Mouse (Mus musculus): ENCODE data around the gene Ldlrad3. TPM values are rescaled to one million over a fixed set of nuclear protein-coding genes. Genes with fewer than 3 reads are reported as not detected.

The Ldlrad3 gene
- polyA plus RNA-seq, 1 experiment from 2014 or later, result 4.3 TPM

DNA sequence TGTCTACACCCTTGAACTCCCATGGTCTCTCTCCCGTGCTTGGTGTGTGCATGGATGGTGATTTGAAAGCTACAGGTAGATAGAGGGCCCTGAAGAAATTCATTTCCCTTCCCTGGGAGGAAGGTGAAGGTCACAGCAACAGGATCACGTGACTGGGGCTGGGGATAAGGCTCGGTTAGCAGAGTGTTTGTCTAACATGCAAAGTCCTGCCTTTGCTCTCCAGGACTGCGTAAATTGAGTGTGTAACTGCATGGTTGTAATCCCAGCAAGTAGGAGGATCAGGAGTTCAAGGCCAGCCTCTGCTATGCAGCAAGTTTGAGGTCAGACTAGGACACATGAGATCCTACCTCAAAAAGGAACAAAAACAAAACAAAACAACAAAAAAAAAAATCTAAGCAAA lies 32.7 kb downstream of the Ldlrad3 start:
- no peak overlapping the region for H3K27ac ChIP-seq (ENCODE audit: low read depth, low read length)
- no peak for ATAC-seq
- H3K4me1 ChIP-seq (replicated peaks; ENCODE audit: control insufficient read depth, insufficient read depth, low read length), result no peaks in the 10 kb centered on the region; the same call in 1 of the 2 replicates
- no peak overlapping the region for H3K4me2 ChIP-seq (replicated peaks; ENCODE audit: low read depth)
- no peak for TF ChIP-seq CTCF (IDR thresholded peaks at IDR 0.05; ENCODE audit: low read depth)
- no peaks in the 10 kb centered on the region for H3K36me3 ChIP-seq (ENCODE audit: control insufficient read depth, insufficient read depth)
- H3K27me3 ChIP-seq (replicated peaks; ENCODE audit: control insufficient read depth, insufficient read depth, low read length), result no peaks in the 10 kb centered on the region
- no peak overlapping the region for H3K9ac ChIP-seq (ENCODE audit: low read depth, low read length)
- 59% methylated on average over 4 of the region's 4 CpGs for WGBS
- H3K9me3 ChIP-seq (ENCODE audit: control insufficient read depth), result no peaks in the 10 kb centered on the region
- no peak overlapping the region for H3K4me3 ChIP-seq (ENCODE audit: low read depth, low read length)

DNA sequence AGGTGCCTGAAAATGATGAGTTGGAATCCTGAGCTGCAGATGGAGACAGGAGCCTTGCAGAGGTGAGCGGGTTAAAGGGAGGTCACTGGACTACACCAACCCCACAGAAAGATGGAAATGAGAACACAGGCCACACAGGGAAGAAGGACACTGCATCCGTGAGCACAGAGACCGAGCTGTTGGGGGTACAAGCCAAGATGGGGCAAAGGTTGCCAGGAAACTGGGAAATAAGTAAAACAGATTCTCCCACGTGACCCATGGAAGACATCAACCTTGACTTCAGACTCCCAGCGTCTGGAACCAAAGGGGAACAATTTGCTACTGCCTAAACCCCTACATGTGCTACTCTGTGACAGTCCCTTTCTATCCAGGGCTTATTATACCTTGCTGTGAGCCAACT lies 33.3 kb downstream of the Ldlrad3 start:
- Histone ChIP-seq H3K9me3 (ENCODE audit: control insufficient read depth) (no peaks in the 10 kb centered on the region), H3K27ac (ENCODE audit: low read depth, low read length) (no peak overlapping the region), H3K4me3 (ENCODE audit: low read depth, low read length) (no peak overlapping the region), H3K36me3 (ENCODE audit: control insufficient read depth, insufficient read depth) (no peaks in the 10 kb centered on the region), H3K4me1 (replicated peaks; ENCODE audit: control insufficient read depth, insufficient read depth, low read length) (no peaks in the 10 kb centered on the region; the same call in 1 of the 2 replicates), H3K4me2 (replicated peaks; ENCODE audit: low read depth) (no peak overlapping the region), H3K9ac (ENCODE audit: low read depth, low read length) (no peak overlapping the region), H3K27me3 (replicated peaks; ENCODE audit: control insufficient read depth, insufficient read depth, low read length) (no peaks in the 10 kb centered on the region)
- ATAC-seq, result no peak
- WGBS, result 89% methylated on average over 5 of the region's 5 CpGs
- no peak for TF ChIP-seq CTCF (IDR thresholded peaks at IDR 0.05; ENCODE audit: low read depth)

DNA sequence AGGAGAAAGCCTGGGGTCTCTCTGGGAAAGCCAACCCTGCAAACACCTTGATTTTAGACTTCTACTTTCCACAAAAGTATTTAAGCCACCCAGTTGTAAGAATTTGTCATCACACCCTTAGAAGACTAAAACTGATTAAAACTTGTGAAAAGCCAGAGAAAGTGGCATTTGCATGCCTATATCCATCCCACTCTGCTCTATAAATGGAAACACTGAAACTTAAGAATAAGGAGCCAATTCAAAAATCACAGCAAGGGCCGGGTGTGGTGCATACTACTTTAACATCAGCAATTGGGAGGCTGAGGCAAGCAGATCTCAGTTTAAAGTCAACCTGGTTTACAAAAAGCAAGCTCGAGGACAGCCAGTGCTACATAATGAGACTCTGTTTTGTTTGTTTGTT lies 37.1 kb downstream of the Ldlrad3 start:
- Histone ChIP-seq H3K4me2 (replicated peaks; ENCODE audit: low read depth) (no peak overlapping the region), H3K27me3 (replicated peaks; ENCODE audit: control insufficient read depth, insufficient read depth, low read length) (no peaks in the 10 kb centered on the region), H3K27ac (ENCODE audit: low read depth, low read length) (no peak overlapping the region), H3K9ac (ENCODE audit: low read depth, low read length) (no peak overlapping the region), H3K9me3 (ENCODE audit: control insufficient read depth) (no peaks in the 10 kb centered on the region), H3K36me3 (ENCODE audit: control insufficient read depth, insufficient read depth) (no peaks in the 10 kb centered on the region), H3K4me1 (replicated peaks; ENCODE audit: control insufficient read depth, insufficient read depth, low read length) (no peaks in the 10 kb centered on the region; the same call in 1 of the 2 replicates), H3K4me3 (ENCODE audit: low read depth, low read length) (no peak overlapping the region)
- no peak for TF ChIP-seq CTCF (IDR thresholded peaks at IDR 0.05; ENCODE audit: low read depth)
- ATAC-seq, result no peak
- 87% methylated on average over 2 of the region's 2 CpGs for WGBS

DNA sequence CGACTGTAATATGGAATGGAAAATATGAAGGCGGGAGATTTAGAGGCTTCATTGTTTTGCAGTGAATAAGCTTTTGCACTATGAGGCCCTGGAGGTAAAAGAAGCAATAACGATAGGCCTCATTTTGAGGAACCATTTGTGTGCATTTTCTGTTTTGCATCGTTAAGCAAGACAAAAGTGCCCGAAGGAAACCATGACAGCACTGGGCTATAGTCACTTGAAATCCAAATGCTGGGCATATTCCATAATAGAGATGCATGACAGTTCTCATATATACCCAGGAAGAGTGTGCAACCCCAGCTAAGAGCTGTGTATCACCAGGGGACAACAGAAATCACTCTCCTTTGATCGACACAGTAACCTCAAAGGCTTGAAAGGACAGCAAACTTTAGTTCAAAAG lies 38.1 kb downstream of the Ldlrad3 start:
- WGBS, result 89% methylated on average over 6 of the region's 6 CpGs
- no peaks in the 10 kb centered on the region for H3K36me3 ChIP-seq (ENCODE audit: control insufficient read depth, insufficient read depth)
- no peak for ATAC-seq

DNA sequence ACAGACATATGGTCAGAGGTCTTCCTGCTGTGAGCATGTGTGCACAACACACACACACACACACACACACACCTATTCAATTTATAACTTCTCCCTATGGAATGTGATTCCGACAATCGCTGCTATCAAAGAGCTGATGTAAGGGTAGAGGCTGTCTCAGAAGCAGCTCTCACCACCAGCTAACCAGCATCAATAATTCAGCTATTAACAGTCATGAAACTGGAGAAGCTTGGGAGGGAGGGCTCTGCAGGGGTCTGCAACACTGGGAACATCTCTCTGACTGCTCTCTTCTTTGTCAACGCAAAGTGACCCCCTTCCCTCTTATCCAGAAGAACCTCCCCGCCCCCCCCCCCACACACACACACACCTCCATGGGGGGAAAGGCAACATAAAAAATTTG lies 38.6 kb downstream of the Ldlrad3 start:
- Histone ChIP-seq H3K27ac (ENCODE audit: low read depth, low read length) (no peak overlapping the region), H3K27me3 (replicated peaks; ENCODE audit: control insufficient read depth, insufficient read depth, low read length) (no peaks in the 10 kb centered on the region), H3K9me3 (ENCODE audit: control insufficient read depth) (no peaks in the 10 kb centered on the region), H3K4me2 (replicated peaks; ENCODE audit: low read depth) (no peak overlapping the region), H3K9ac (ENCODE audit: low read depth, low read length) (no peak overlapping the region), H3K4me3 (ENCODE audit: low read depth, low read length) (no peak overlapping the region), H3K4me1 (replicated peaks; ENCODE audit: control insufficient read depth, insufficient read depth, low read length) (no peaks in the 10 kb centered on the region; the same call in 1 of the 2 replicates), H3K36me3 (ENCODE audit: control insufficient read depth, insufficient read depth) (no peaks in the 10 kb centered on the region)
- WGBS, result 87% methylated on average over 4 of the region's 4 CpGs
- TF ChIP-seq CTCF (IDR thresholded peaks at IDR 0.05; ENCODE audit: low read depth), result no peak
- no peak for ATAC-seq

More for the DNA sequence above, 38.1 kb downstream of the Ldlrad3 start:
- Histone ChIP-seq H3K9me3 (ENCODE audit: control insufficient read depth) (no peaks in the 10 kb centered on the region), H3K27me3 (replicated peaks; ENCODE audit: control insufficient read depth, insufficient read depth, low read length) (no peaks in the 10 kb centered on the region), H3K4me2 (replicated peaks; ENCODE audit: low read depth) (no peak overlapping the region), H3K4me1 (replicated peaks; ENCODE audit: control insufficient read depth, insufficient read depth, low read length) (no peaks in the 10 kb centered on the region; the same call in 1 of the 2 replicates), H3K4me3 (ENCODE audit: low read depth, low read length) (no peak overlapping the region), H3K27ac (ENCODE audit: low read depth, low read length) (no peak overlapping the region), H3K9ac (ENCODE audit: low read depth, low read length) (no peak overlapping the region)
- TF ChIP-seq CTCF (IDR thresholded peaks at IDR 0.05; ENCODE audit: low read depth), result no peak

DNA sequence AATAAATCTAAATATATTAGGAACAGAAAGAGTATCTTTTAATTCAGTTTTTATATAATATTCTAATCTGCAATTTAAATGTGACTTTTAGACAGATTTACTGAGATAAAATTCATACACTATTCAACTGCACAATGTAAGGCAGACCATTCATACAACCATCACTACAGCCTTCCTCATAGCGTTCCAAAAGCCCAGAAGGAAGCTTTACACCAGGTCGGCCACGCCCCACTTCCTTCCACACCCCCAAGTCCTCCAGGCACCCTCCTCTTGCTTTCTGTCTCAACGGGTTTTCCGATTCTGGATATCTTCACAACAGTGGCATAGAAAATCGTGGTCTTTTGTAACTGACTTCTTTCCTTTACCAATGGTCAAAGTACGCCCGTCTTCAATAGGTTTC lies 39.8 kb downstream of the Ldlrad3 start:
- ATAC-seq, result no peak
- no peaks in the 10 kb centered on the region for H3K27me3 ChIP-seq (replicated peaks; ENCODE audit: control insufficient read depth, insufficient read depth, low read length)

DNA sequence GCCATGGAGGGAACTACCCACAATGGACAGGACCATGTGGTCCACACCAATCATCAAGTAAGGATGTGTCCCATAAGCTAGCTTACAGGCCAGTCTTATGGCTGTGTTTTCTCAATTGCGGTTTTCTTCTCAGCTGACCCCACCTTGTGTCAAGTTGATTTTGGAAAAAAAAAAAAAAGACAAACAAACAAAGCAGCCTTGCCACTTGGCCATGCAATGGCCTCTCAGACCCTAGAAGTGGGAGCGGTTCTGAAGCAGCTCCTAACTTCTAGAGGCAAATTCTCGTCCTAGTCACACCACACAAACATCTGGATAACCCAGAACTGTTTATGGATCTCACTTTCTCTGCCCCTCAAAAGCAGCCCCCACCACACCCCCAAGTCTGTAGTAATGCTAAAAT lies 41.1 kb downstream of the Ldlrad3 start:
- H3K4me2 ChIP-seq (replicated peaks; ENCODE audit: low read depth), result no peak overlapping the region
- no peaks in the 10 kb centered on the region for H3K36me3 ChIP-seq (ENCODE audit: control insufficient read depth, insufficient read depth)
- no peak for ATAC-seq
- H3K4me1 ChIP-seq (replicated peaks; ENCODE audit: control insufficient read depth, insufficient read depth, low read length), result no peaks in the 10 kb centered on the region
- no peak for TF ChIP-seq CTCF (IDR thresholded peaks at IDR 0.05; ENCODE audit: low read depth)
- 81% methylated on average over 3 of the region's 3 CpGs for WGBS
- no peak overlapping the region for H3K4me3 ChIP-seq (ENCODE audit: low read depth, low read length)
- no peaks in the 10 kb centered on the region for H3K27me3 ChIP-seq (replicated peaks; ENCODE audit: control insufficient read depth, insufficient read depth, low read length)
- no peak overlapping the region for H3K9ac ChIP-seq (ENCODE audit: low read depth, low read length)
- no peak overlapping the region for H3K27ac ChIP-seq (ENCODE audit: low read depth, low read length)
- H3K9me3 ChIP-seq (ENCODE audit: control insufficient read depth), result no peaks in the 10 kb centered on the region

More for the DNA sequence above, 39.8 kb downstream of the Ldlrad3 start:
- no peak overlapping the region for H3K27ac ChIP-seq (ENCODE audit: low read depth, low read length)
- 79% methylated on average over 8 of the region's 8 CpGs for WGBS
- H3K36me3 ChIP-seq (ENCODE audit: control insufficient read depth, insufficient read depth), result no peaks in the 10 kb centered on the region
- H3K4me1 ChIP-seq (replicated peaks; ENCODE audit: control insufficient read depth, insufficient read depth, low read length), result no peaks in the 10 kb centered on the region
- no peak for TF ChIP-seq CTCF (IDR thresholded peaks at IDR 0.05; ENCODE audit: low read depth)
- no peak overlapping the region for H3K9ac ChIP-seq (ENCODE audit: low read depth, low read length)
- H3K4me2 ChIP-seq (replicated peaks; ENCODE audit: low read depth), result no peak overlapping the region
- no peak overlapping the region for H3K4me3 ChIP-seq (ENCODE audit: low read depth, low read length)
- no peaks in the 10 kb centered on the region for H3K9me3 ChIP-seq (ENCODE audit: control insufficient read depth)

Measured in intestine, postnatal 0 days (tissue).